Mouse (Mus musculus) cerebellum, postnatal 14 days (tissue): ENCODE results near the gene Itpr3.

Source experiments
- DNase-seq, 2 experiments: peaks; one replicate each; pipeline ENCODE4 v3.0.0; 2021; ENCODE audit warnings: mixed read lengths in 2 of 2

The Itpr3 gene

DNA sequence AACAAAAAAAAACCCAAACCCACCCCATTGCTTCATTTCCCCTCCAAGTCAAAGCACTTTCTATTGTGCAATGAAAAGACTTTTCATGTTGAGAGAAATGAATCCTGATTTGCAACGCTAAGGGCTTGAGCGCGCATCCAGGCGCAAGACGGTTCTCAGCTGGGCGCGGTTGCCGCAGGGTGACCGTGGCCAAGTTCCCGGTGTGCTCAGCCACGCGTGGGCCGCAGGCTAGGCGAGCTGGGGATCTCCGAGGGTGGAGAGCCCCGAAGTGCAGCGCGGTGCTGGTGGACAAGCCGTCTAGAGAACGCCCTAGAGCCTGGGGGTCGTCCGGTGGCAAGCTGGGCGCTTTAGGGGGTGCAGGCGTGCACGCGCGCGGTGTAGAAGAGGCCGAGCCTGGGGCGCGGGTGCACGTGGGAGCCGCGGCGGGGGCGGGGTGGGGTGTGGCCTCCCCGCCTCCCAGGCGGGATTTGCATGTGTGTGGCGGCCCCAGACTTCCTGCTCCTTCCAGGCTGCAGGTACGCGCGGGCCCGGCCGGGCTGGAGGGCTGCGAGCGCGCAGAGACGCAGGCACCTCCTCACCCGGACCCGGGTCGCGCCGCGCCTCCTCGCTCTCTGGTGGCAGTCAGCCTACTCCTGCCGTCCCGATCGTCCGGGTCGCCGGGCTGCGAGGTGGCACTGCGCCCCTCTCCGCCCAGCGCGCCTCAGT, at the start of gene Itpr3:
Itpr3 (plus strand) TSS at position 493 of the 705 bp plus-strand sequence.
- DNase-seq = peak; percentile 61 to 65

GRCm38 (mm10) chr17:27008277-27008676, 48.8 kb upstream of the Itpr3 start:
- DNase-seq = no peak

DNA sequence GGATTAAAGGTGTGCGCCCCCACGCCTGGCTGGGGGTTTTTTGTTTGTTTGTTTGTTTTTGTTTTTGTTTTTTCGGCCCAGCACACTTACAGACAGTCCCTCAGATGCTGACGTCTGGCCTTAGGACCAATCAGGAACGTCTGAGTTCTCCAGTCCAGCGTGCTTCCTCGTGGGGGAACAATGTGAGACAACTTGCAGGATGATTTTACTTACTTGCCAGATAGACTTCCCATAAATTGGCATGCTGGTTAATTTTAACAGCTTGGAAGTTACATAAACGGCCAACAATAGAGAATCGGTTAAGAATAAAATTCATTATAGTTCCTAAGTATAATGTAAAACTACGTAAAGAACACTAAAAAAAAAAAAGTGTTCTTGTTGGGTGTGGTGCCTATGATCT, 45.9 kb upstream of the Itpr3 start:
- DNase-seq = no peak

GRCm38 (mm10) chr17:27011998-27012672, 45.0 kb upstream of the Itpr3 start:
- DNase-seq = no peak

DNA sequence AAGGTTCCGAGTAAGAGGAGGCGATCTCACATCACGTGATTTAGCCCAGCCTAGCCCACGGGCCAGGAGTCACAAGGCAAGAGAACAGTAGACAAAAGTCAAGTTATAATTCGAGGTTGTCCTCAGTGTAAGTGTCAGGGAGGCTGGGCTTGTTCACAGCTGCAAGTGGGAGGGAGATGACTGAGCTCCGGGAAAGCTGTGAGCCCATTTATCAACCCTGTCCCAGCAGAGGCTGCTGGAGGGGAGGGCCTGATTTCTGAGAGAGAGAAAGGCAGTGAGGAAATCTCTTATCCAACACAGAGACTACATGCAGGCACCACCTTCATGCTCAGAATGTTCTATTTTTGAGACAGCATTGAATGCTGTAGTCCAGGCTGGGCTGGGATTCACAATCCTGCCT, 44.2 kb upstream of the Itpr3 start:
- DNase-seq = no peak

DNA sequence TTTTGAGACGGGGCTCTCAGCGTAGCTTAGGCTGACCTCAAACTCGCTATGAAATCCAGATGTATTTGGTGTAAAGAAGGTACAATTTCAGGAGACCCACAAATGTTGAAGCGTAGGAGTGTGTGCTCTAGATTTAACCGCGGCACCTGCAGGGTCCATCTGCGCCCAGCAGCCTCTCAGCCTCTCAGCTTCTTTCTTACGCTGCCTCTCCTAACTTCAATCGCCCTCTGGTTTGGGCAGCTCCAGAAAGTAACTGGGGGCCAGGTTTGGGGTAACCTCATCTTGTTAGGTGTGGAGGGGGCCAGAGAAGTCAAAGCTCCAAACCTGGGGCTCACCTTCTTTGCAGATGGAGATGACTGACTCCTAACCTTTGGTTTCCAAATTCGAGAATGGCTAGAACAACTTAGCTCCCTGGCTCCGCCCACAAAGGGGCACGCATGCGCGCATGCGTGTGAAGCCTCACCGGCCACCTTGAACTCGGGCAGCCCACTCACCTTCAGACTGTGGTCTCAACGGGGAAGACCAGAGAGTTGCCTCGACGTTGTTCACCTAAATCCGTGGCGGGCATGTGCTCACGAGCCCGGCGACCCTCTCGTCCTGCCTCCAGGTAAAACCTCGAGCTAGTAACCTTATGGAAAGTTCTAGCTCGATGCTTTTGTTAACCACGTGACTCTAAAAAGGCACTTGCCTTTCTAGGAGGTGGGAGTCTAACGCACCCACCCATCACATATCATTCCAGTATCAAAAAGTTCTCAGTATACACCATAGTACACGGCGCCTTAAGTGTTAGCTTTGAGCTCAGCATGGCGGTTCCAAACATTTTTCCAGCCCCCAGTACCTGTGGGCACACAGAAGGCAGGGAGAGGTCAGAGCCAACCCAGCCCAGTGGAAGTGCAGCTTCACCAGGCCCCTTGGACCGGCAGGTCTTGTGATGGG, 39.3 kb upstream of the Itpr3 start:
- peak; percentile 93 to 94 for DNase-seq

- DNase-seq = peak in 1 of 2 experiments; percentile 51
Measured at GRCm38 (mm10) chr17:27018555-27019196, 38.4 kb upstream of the Itpr3 start.

- DNase-seq = peak; percentile 88 to 91
Measured at GRCm38 (mm10) chr17:27021076-27021475, 36.0 kb upstream of the Itpr3 start.

DNA sequence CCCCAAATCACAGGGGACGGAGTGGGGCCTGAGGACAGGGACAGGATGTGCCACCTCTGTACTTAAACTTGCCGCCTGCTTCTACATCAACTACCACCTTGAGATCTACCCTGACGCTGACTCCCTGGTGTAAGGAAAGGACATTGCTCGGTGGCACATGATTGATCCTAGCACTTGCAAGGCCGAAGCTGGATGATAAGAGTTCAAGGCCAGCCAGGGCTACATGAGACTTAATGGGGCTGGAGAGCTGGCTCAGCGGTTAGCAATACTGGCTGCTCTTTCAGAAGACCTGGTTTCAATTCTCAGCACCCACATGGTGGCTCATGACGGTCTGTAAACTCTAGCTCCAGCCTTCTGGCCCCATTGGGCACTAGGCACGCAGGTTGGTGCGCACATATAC, 35.4 kb upstream of the Itpr3 start:
- DNase-seq = no peak

DNA sequence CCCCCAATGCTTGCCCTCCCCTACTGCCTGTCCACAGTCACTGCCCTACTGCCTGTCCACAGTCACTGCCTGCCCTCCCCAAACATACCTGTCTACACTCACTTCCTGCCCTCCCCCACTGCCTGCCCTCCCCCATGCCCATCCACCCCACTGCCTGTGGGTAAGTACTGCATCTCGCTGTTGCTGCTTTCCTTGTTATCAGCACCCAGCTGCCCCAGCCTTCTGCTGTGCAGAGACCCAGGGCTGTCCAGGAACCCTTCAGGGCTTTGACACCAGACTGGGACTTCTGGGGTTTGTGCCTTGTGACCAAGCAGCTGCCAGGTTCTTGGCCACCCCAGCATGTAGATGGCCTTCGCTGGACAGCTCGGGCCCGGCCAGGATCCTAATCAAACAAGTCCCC, 33.8 kb upstream of the Itpr3 start:
- no peak for DNase-seq

DNA sequence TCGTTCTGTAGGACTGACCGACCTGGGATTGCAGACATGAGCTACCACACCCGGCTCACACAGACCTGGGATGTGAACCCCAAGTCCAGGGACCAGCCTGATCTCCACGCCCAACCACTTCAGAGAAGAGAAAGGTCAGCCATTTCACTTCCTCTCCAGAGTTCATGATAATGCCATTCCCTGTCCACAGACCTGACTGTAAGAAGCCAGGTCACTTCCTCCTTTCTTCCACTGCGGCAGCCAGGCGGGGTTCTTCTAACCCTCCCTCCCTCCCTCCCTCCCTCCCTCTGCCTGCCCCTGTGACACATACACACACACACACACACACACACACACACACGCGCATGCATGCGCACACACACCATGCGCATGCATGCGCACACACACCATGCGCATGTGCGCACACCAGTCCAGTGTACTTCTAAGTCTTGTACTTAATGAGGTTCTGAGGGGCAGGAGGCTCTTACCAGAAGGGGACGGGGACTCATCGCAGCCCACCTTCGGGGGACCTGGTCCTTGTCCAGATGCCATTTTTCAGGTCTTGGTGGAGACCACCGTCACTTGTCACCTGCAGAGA, 31.7 kb upstream of the Itpr3 start:
- no peak for DNase-seq

DNA sequence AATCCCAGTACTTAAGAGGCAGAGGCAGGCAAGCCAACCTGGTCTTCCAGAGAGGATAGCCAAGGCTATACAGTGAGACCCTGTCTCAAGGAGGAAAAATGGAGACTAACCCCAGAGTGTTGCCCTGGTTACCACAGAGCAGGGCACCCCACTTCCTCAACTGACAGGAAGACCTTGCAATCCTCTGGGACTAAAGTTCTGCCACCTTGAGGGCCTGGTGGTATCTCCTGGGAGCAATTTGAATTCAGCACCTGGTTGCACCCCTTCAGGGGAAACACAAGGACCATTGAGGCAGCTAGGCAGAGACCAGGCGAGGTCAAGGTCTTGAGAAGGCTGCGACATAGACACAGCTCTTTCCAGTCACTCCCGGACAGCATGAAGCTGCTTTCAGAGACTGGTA, 31.2 kb upstream of the Itpr3 start:
- DNase-seq = no peak

- peak; percentile 67 to 82 for DNase-seq
Measured at GRCm38 (mm10) chr17:27027460-27028283, 29.4 kb upstream of the Itpr3 start.

DNA sequence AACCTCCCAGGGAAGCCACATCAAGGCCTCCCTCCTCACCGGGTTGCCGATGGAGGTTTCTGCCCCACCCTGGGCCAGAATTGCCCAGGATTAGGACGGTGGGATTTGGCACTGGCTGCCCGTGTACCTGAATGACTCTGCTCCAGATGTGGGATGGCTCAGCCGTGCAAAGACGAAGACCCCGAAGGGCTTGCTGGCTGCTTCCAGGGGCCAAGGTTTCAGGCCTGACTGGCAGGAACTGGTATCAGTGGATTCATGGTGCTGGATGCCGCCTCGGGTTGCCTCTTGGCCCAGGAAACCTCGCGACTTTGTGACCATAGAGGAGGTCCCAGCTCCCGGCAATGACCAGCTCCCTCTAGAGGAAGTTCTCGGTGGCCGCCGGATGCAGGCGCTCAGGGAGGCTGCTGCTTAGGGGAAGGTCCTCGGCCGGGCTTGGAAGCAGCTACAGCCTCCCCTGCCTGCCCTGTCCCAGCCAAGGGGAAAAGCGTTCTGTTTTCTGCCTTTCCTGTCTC, 28.8 kb upstream of the Itpr3 start:
- DNase-seq = peak; percentile 94 to 95

- DNase-seq = no peak
Measured at GRCm38 (mm10) chr17:27028909-27029308, 28.2 kb upstream of the Itpr3 start, which contains the start of gene Bak1. Bak1 (minus strand) TSS chr17:27029009.

DNA sequence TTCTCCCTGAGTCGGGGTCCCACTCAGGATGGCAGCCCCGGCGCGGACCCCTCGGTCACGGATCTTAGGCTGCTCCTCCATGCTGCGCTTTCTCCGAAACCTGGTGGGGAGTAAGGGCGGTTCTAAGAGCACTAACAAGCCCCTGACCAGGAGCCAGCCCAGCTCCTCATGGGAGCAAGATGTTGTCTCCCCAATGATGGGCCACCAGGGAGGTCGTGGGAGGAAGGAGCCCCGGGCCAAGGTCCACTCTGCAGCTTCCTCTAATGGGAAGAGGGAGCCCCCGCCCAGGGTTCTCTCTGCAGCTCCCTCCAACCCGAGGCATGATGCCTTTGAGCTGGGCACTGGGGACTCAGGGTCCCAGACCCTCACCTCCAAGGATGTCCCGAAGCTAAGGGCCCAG, 27.7 kb upstream of the Itpr3 start:
- DNase-seq = no peak

GRCm38 (mm10) chr17:27030896-27031295, 26.2 kb upstream of the Itpr3 start:
- DNase-seq = no peak

DNA sequence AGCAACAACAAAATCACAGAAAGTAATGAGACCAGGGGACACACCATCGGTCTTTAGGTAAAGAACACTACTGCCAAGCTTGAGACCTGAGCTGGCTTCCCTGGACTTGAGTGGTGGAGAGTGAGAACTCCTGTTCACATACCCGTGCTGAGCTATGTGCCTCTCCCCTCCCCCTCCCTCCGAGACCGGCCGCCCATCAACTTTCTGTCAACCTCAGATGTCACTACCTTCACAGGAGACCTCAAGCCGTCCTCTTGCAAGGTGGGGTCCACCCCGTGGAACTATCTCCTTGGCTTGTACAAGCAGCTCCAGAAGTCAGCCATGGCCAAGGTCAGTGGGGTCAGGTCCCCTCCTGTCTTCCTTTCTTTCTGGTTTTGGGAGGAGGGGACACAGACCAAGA, 24.8 kb upstream of the Itpr3 start:
- no peak for DNase-seq

DNA sequence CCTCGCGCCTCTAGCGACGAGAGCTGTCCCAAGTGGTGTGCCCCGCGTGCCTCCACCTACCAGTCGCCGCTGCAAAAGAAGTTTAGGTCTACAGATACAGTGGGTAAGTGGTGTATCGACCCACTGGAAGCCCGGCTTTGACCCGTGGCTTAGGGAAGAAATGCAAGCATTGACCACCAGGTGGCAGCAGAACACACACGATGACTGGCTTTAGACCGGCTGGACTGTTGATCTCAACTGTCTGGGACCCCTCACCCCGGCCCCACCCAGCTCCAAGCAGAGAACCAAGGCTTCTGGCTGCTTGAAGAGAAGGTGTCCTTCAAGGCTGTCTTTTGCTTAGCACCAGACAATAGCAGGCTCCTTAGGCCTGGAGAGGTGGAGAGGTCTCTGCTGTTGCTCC, 24.2 kb upstream of the Itpr3 start:
- peak; percentile 90 to 92 for DNase-seq

DNA sequence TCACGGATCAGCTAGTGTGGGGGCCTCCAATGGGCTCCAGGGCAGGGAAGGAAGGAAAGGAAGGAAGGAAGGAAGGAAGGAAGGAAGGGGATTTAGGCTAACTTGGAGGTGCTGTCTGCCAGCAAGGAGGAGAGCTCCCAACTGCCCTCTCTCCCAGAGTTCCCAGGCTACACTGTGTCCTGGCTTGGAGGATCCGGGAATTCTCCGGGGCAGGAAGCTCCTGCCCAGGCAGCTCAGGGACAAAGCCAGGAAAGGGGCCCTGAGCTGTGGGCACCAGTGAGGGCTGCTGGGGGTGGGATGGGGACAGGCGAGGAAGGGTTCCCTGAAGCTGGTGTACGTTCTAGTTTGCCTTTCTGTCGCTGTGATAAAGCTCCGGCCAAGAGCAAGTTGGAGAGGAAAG, 20.6 kb upstream of the Itpr3 start:
- no peak for DNase-seq

DNA sequence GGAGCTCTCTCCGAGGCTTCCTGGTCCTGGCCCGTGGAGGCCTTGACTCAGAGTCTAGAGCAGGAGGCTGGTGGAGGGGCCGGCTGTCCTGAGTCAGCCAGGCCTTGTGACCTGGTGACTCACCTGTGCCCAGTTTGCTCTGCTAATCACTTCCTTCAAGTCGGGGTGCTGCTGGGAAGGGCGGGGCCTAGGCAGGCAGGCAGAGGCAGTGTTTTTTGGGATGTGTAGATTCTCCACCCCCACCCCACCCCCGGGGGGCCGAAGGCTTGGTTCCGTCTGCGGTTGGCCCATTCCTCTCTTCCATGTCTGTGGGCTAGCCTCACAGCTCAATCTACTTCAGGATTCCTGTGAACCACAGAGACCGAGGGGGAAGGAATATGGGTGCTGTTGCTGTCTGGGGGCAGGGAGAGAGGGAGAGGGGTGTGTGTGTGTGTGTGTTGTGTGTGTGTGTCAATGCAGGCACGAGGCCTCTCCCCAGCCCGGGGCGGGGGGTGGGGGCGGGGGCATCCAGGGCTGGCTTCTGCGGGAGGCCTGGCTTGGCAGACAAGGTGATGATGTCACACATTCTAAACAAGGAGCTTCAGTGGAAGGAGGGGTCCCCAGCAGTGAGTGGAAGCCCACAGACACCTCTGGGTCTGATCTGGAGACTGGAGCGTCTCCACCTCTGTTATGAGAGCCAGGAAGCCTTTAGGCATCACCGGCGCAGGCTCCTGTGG, 18.6 kb upstream of the Itpr3 start:
- no peak for DNase-seq
